Mouse (Mus musculus) left cerebral cortex, postnatal 10 days (tissue): ENCODE results near the gene Adgb. TPM values are rescaled to one million over a fixed set of nuclear protein-coding genes. Genes with fewer than 3 reads are reported as not detected.

ENCODE experiments used
- DNase-seq, 2 experiments: peaks; one replicate each; pipeline ENCODE4 v3.0.0; 2021 to 2022; ENCODE audit warnings: low spot score in 2 of 2, mixed read lengths in 1 of 2; ENCODE audit errors: extremely low spot score in 1 of 2
- intact Hi-C: fragments of 180-260 bp; cut with DNase I; formaldehyde crosslinking; loops from one replicate; pipeline ENCODE4 v1.15.1; 2025
- total RNA-seq, 2 experiments: library from RNA; stranded (reverse); gene quantifications; 2 replicates each; pipeline ENCODE4 v1.2.3; 2021

Adgb gene
- total RNA-seq, 2 experiments from 2014 or later, result 0.12 to 0.47 TPM

DNA sequence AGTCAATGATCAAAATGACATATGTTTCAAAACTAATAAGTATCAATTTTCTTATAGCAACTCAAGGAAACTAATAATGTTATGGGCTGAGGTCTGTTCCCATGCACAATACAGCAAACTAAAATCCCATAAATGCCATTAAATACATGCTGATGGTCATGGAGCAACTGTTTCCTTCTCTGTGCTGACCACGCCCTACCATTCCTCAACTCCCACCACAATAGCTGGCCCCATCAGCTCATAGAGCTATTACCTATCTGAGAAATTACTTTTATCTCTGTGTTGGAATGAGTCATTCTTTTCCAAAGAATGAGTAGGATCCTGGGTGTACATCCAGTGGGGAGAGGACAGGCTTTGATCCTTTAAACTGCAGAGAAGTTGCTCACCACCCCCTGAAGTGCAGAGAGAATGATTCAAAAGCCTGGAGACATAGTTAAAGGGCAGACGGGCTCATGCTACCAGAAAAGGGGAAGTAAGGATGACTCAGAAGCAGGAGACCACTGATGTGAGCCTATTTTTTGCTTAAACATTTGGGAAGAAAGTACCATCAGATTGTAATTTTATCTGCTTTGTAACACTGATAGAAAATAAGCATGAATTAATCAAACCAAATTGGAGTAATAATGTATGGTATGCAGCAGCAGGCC lies 184.8 kb downstream of the Adgb start:
- no peak for DNase-seq
- intact Hi-C loops, result no loop called here

Other genes starting within 250 kb of the Adgb start
- 1 to 10 TPM; 1.8 to 2.0 TPM for gene Rab32, start 85.9 kb upstream of the Adgb start, total RNA-seq
- not detected for gene Gm10944, start 209.0 kb upstream of the Adgb start, total RNA-seq